Mouse (Mus musculus) cerebellum, adult 2 months (tissue): ENCODE measurements around the gene G3bp1.

Experiments used
- CTCF ChIP-seq: fragments of 200-500 bp; IDR thresholded peaks from 2 replicates; pipeline ENCODE4 v1.5.1; 2011; ENCODE audit warnings: low read depth, mild to moderate bottlenecking, control low read depth, low read length, moderate library complexity, borderline replicate concordance; ENCODE audit not compliant: insufficient read depth
- POLR2A ChIP-seq: fragments of 200-500 bp; IDR thresholded peaks from 2 replicates; pipeline ENCODE4 v1.6.1; 2011; ENCODE audit warnings: low read length, control low read depth, borderline replicate concordance; ENCODE audit not compliant: insufficient read depth

GRCm38 (mm10) chr11:55518806-55519674 is 49.6 kb downstream of the G3bp1 start:
- TF ChIP-seq POLR2A (no peak), CTCF (peak; percentile 97)
